Mouse (Mus musculus): Measurements from ENCODE around the gene Pnp.
"Not testable (repeated sequence)": the region's sequence is repeated elsewhere in the genome, so short reads cannot be mapped to it uniquely, and the experiment has no call there.

Gene Pnp

DNA sequence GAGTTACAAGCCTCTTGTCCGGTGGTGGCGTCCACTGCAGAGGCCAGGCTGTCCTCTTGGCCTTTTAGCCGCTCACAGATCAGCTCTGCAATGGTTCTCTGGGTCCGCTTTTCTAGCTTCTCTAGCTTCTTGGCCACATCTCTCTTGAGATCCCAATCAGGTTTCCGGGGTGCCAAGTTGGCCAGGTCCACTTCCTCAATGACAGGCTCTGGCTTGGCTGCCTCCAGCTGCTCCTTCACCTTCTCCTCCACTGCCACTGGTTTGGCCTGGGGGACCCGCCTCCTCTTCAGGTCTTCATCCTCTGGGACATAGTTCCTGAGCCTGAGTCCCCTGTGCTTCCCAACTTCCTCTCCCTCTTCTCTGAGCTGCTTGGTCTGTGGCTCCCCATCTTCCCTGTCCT lies 47.6 kb downstream of the Pnp start:
- DNase-seq = not testable (repeated sequence)

DNA sequence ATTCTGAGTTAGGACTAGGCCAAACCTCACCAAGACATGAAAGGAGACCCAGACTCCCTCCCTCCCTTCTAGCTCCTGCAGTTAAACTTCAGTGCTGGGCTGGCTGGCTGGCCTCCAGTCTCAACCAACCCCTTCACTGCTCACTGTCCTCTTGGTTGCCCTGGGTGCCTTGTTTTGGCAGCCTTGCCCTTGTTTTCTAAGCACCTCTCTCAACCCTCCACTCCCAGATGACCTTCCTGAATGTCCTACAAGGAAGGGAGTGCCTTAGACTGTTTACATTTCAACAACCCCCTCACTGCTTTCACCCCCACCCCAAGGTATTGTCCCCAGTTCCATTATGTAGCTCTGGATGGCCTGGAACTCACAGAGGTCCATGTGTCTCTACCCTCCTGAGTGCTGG lies 48.7 kb downstream of the Pnp start:
- peak; percentile 50 to 70 for DNase-seq

DNA sequence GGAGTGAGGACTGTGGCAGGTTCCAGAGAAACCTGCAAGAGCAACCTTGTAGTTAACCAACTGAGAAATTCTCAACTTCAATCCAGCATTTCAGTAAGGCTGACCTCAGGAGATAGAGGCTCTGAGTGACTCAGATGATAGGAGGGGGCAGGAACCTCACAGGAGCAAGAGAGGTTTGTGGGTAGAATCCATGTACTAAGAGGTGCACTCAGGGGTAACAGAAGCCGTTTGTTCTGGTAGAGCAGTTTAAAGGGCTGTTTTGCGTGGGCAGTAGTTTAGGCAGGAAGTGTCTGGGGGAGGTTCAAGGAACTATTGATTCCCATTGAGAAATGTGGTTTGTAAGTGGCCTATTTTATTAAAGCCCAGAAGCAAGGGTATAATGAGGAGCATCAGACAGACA lies 50.3 kb downstream of the Pnp start:
- no peak for DNase-seq

DNA sequence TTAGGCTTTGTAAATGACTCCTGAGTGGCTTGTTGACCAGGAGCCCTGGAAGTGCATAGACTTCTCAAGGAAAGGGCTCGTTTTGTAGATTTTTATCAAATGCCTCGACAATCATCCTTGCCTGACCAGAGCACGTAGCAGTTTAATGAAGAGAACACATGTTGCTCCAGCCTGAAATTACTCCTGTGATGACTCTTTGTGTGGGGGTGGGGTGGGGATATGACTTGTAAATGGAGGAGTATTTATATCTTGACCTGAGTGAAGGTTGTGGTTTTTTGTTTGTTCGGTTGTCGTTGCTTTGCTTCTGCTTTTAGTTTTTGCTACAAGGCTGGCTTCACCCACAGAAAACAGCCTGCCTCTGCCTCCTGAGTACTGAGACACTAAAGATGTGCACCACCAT lies 51.0 kb downstream of the Pnp start:
- DNase-seq = no peak

DNA sequence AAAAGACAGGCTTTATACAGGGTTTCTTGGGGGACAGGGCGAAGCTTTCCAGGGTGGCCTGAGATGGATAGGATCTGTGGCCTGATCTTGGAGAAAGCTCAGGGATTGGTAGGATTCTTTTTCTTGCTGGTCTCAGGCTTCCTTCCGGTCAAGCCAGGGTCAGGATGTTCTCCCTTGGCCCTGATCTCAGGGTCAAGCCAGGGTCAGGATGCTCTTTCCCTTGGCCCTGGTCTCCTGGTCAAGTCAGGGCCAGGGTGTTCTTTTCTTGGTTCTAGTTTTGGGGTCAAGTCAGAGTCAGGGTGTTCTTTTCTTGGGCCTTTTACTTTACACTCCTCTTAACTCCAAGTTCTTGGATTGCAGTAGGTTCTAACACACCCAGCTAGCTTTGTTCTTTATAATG lies 56.8 kb downstream of the Pnp start:
- peak; percentile 59 to 81 for DNase-seq

DNA sequence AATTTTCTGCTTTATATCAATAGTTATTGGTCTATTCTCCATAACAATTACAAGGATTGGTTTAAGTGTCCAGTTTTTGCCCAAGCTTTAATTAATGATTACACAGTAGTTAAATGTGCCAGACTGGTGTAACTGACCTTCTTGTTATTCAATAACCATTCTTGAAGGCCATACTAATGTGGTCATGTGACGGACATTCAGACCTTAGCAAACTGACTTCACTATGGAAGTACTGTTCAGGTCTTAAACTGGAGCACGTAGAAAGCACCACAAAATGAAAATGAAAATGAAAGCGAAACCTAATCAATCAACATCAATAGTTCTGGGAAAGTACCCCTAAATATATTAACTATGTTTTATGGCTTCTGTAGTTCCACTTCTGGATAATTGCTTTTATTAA lies 60.2 kb downstream of the Pnp start:
- no peak for DNase-seq

DNA sequence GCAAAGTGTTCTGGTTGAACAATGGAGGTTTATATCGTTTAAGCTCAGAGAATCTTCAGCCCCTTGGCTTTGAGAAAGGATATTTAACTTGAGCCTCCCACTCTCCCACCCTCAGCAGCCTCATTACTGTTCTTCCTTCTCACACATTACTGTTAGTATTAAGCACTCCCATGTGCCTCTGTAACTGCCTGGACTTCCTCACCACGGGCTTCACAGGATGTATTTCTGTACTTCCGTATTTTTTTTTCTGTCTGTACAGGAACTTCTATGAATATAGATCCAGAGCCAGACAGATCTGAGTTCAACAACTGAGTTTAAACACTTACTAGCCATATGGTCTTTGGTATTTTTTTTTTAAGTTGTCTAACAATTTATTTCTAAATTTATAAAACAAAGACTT lies 66.2 kb downstream of the Pnp start:
- no peak for DNase-seq

DNA sequence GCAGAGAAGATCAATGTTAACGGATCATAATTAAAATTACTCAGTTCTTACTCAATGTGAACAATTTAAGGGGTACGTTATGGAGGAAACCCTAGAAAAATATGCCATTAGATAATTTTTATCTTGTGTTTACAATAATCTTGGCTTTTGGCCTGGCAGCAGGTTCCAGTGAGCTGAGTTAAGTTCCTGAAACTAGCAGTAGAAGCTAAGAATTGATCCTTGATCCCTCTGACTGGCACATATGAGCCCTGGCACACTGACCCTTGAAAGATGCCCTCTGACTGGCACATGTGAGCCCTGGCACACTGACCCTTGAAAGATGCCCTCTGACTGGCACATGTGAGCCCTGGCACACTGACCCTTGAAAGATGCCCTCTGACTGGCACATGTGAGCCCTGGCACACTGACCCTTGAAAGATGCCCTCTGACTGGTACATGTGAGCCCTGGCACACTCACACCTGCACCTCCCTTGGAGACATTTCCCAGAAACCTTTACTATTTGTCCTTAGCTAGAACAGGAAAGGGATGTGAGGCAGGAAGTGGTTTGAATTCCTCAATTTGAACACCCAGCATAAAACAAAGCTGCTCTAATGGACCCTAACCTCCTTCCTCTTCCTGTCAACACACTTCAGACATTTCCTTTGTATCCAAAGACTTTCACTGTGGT lies 67.3 kb downstream of the Pnp start:
- DNase-seq = peak; percentile 28 to 65

DNA sequence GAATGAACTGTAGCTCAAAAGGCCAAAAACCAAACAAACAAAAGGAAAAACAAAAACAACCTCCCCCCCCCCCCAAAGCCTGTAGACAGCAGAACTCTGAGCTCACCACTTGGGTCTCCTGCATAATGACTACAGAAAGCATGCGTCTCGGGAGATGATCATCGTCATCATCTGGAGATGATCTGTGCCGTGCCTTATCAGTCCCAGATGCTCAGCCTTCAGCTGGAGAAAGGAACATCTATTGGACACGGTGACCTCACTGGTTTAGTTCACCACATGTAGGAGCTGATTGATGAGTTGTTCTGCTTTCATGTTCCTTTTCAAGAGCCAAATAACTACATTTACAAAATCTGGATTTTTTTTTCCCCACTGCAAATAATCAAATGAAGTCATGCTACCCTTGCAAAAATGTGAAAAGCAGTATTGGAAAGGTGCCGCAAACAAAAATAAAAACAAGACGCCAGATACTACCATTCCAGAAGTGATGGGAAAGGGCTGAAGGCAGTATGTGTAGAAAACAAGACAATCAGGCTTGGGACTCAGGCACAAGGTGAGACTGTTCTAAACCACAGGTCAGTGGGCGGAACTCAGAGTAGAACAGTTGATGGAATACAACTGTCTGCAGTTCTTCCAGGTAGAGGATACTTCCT lies 76.4 kb downstream of the Pnp start, which contains the start of gene Rnase10:
Gene Rnase10 (plus strand): TSS at position 600 of the 650 bp plus-strand sequence.
- DNase-seq = no peak

DNA sequence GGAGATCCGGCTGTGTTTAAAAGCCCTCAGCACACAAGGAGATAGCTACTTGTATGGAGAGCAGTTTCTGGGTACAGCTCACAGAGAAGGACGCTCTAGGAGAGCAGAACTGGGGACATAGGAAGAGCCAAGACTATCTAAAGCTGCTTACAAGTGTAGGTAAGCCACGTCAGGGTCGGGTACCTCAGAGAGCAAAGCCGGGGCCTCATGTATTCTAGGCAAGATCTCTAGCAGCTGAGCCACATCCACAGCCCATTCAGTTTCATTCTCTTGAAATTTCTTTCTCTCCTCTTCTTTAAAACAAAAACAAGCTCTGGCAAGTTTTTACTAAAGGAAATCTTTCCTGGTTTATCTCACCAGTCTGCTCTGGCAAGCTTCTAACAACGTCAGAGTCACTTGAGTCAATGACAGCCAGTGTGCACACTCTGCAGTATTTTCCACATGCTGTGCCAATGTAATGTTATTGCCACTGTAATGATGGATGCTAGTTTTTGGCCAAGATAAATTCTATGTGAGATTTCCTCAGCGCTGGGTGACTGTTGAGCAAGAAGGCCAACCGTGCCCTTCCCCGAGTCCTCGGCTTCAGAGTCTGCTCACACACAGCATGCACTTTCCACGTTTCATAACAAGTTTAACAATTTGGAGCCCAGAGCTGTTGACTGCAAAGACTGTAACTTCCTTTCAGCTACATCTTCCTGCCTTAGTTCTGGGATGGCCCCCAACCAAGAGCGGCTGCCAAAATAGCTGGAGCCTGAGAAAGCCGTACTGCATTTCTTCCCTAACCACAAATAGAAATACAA lies 77.2 kb downstream of the Pnp start:
- DNase-seq = peak; percentile 44 to 74

DNA sequence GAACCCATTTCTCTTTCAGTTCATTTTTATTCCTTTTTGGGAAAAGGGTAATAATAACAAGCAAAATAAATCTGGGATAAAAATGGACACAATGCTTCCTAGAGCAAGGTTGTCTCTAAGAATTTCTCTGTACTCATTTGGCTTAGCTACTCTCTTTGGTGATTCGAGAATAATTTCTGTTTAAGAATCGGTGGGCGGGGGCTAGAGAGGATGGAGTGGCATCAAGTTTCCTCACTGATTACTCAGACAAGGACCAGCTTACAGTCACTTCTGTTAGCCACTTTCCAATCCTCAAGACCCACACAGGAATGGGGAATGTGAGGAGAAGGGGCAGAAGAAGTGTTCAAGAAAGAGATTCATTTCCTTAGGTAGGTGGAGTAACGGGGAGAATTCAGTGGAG lies 77.9 kb downstream of the Pnp start:
- no peak for DNase-seq

DNA sequence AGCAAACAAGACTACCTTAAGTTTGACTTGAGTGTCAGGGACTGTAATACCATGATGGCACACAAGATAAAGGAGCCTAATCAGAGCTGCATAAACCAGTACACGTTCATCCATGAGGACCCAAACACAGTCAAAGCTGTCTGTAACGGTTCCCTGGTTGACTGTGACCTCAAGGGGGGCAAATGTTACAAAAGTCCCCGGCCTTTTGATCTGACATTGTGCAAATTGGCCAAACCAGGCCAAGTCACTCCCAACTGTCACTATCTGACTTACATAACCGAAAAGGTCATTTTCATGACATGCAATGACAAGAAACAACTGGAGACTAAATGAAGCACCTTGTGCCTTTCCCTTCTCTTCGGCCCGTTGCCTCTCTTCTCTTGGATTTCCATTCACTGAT lies 78.7 kb downstream of the Pnp start:
- DNase-seq = no peak

DNA sequence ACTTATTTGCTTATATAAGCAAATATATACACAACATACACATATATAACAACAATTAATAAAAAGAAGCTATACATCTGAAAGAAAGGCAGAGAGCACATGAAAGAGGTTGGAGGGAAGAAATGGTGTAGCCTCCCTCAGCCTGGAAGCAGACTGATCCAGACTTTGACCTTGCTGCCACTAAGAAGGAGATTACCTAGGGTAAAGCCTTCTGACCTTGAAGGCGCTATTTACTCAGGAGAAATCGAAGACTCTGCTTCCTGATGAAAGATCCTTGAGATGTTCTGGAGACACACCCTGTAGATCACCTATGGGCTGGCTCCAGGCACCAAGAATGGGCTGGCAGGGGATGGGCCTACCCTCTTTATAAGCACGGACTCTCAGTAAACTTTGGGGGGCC lies 83.8 kb downstream of the Pnp start:
- not testable (repeated sequence) for DNase-seq

Measured in kidney, postnatal 25 days (tissue).